Mouse (Mus musculus) spleen, adult 2 months (tissue): Measurements from ENCODE around the gene Cfi. TPM values are rescaled to one million over a fixed set of nuclear protein-coding genes. Genes with fewer than 3 reads are reported as not detected.

ENCODE experiments used
- DNase-seq, 2 experiments: peaks; one replicate each; pipeline versions ENCODE4 v3.0.0 to v3.0.0-alpha.2; 2012 to 2021; ENCODE audit warnings: low spot score in 2 of 2, low read depth in 1 of 2
- H3K27ac ChIP-seq: fragments of 200-500 bp; 2 replicates; pipeline ENCODE4 v1.5.1; 2012; ENCODE audit warnings: low read length, inconsistent platforms; ENCODE audit not compliant: insufficient read depth
- H3K27me3 ChIP-seq: fragments of 200-500 bp; 2 replicates; pipeline ENCODE4 v1.6.1; 2012; ENCODE audit warnings: mild to moderate bottlenecking, moderate library complexity, low read length, inconsistent platforms; ENCODE audit not compliant: control insufficient read depth, insufficient read depth
- H3K36me3 ChIP-seq: fragments of 200-500 bp; 2 replicates; pipeline ENCODE4 v1.6.1; 2012; ENCODE audit warnings: mild to moderate bottlenecking, low read length, inconsistent platforms; ENCODE audit not compliant: control insufficient read depth, insufficient read depth
- H3K4me1 ChIP-seq: fragments of 200-500 bp; 2 replicates; pipeline ENCODE4 v1.6.1; 2011; ENCODE audit warnings: inconsistent platforms; ENCODE audit not compliant: control insufficient read depth, insufficient read depth, insufficient read length
- H3K4me3 ChIP-seq: fragments of 200-500 bp; 2 replicates; pipeline ENCODE4 v1.5.1; 2011; ENCODE audit warnings: mild to moderate bottlenecking, inconsistent platforms; ENCODE audit not compliant: insufficient read depth, insufficient read length; ENCODE audit errors: extremely low read depth
- CTCF ChIP-seq: fragments of 200-500 bp; IDR thresholded peaks from 2 replicates; pipeline ENCODE4 v1.5.1; 2011; ENCODE audit warnings: mild to moderate bottlenecking, inconsistent platforms; ENCODE audit not compliant: insufficient read depth, insufficient read length, insufficient replicate concordance; ENCODE audit errors: extremely low read depth
- POLR2A ChIP-seq: fragments of 200-500 bp; IDR thresholded peaks from 2 replicates; pipeline ENCODE4 v1.6.1; 2011; ENCODE audit warnings: low read depth, low read length, inconsistent platforms
- WGBS: fragments of 180-500 bp; shearing (Covaris S2); methylation state at CpG from one replicate; pipeline ENCODE4 v1.1.7; 2018; 5-methylcytosine and 5-hydroxymethylcytosine counted together
- polyA plus RNA-seq: library from polyadenylated mRNA; depleted of rRNA; stranded (reverse); fragments of >200 nt; gene quantifications from 2 replicates; pipeline ENCODE4 v1.2.3, GENCODE M21; 2012

The Cfi gene
- polyA plus RNA-seq, 1 experiment = not detected

DNA sequence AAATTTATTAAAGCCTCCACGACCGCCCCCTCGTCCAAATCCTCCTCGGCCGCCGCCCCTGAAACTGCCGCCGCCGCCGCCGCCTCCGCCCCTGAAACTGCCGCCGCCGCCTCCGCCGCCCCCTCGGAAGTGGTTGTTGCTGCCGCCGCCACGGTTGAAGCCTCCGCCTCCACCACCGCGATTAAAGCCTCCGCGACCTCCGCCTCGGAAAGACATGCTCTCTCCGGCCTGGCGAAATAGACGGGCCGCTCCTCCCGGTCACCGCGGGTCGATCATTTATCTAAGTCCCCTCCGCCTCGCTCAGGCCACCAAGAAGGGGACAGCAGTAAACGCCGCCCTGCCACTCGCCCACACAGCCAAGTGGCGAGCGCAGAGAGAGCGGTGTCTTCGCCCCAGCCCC, 5.1 kb upstream of the Cfi start:
- Histone ChIP-seq H3K27ac (peak overlapping the region; percentile 88), H3K4me1 (peaks cover 3% of the 10 kb centered on the region; the same call in 1 of the 2 replicates), H3K4me3 (peak overlapping the region; percentile 72), H3K36me3 (0 out of 2 replicates have a peak, but pooled peaks cover 1% of the 10 kb centered on the region), H3K27me3 (no peaks in the 10 kb centered on the region)
- DNase-seq = peak; percentile 7 to 48
- under 1% methylated on average over 44 of the region's 45 CpGs for WGBS
- no peak for TF ChIP-seq POLR2A
- no peak for TF ChIP-seq CTCF

DNA sequence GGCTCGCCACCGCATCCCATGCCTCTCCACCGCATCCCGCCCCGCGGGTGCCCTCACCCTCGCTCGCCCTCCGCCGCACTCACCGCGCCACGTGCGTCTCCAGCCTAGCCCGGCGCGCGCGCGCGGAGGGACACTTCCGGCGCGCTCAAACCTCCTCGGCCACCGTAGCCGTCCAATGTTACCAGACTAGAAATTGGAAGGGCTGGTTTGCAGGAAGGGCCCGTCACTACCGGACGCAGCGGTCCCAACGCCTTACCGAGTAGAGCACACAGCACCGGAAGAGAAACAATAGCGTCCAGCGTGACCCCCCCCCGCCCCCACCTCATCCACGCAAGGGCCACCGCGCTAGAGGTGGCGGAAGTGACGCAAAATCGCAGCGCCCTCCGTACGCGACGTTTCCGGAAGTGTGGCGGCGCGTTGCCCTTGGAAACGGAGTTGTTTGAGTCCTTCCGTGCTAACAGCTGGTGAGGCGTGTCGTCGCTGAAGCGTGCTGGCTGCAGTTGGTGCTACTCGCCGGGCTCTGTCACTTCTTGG, 4.6 kb upstream of the Cfi start, which contains the start of gene Gar1:
Gene Gar1, minus strand, starts transcription at position 362 of the 534 bp plus-strand sequence.
- peak; percentile 93 to 96 for DNase-seq
- Histone ChIP-seq H3K4me3 (peak within 1 kb of the TSS; percentile 72), H3K27me3 (no peaks in the 10 kb centered on the region), H3K27ac (peak within 1 kb of the TSS; percentile 88), H3K36me3 (no peaks in the 10 kb centered on the region), H3K4me1 (peaks cover 3% of the 10 kb centered on the region; the same call in 1 of the 2 replicates)
- TF ChIP-seq CTCF (no peak), POLR2A (no peak)
- WGBS = 1% methylated on average over 57 of the region's 60 CpGs

DNA sequence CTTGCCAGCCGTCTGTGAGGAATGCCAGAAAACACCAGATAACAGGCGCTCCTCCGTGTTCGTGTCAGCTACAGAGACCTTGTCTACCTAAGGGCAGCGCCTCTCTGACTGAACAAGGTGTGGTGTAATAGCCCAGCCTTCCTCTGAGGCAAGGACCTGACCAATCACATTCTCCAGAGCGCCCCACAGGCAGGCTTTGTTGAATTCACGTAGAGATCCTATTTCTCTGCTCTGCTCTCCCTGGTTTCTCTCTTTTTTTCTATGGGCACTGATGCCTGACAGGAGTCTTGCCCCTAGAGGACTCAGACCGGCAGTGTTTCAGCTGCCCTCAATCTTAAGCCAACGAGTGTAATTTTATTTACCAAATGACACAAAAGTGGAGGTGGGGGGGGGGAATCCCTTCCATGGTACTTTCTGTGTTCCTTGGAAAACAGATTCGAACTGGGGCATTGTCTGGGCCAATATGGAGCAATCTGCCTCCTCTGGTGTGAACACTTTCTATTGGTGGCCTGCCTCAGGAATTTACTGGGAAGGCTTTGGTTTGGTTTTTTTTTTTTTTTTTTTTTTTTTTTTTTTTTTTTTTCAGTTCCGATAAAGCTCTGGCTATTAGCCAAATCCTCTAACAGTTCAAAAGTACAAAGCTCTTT, 490 bp downstream of the Cfi start:
- Histone ChIP-seq H3K36me3 (no peaks in the 10 kb centered on the region), H3K4me1 (no peaks in the 10 kb centered on the region), H3K4me3 (no peak overlapping the region), H3K27ac (no peak overlapping the region), H3K27me3 (no peaks in the 10 kb centered on the region)
- TF ChIP-seq CTCF (no peak), POLR2A (no peak)
- WGBS = 25% methylated on average over 11 of the region's 11 CpGs
- DNase-seq = peak in 1 of 2 experiments; percentile 11

DNA sequence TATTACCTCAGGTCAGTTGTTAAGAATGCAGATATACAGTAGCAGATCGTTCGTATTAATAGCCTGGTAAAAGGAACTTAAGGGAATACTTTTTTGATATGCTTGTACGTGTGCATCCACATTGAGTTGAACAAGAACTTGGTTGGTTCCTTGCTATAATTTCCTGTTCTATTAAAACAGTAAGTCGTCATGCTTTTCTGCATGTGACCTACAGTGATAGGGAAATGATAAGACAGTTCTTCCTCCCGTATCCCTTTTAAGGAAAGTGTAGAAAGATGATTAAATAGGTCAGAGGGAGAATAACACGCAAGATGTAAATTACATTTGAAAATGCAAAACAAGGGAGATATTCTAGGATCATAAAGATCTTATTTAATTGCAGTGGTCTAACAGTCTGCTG, 1.3 kb downstream of the Cfi start:
- no peak for DNase-seq

DNA sequence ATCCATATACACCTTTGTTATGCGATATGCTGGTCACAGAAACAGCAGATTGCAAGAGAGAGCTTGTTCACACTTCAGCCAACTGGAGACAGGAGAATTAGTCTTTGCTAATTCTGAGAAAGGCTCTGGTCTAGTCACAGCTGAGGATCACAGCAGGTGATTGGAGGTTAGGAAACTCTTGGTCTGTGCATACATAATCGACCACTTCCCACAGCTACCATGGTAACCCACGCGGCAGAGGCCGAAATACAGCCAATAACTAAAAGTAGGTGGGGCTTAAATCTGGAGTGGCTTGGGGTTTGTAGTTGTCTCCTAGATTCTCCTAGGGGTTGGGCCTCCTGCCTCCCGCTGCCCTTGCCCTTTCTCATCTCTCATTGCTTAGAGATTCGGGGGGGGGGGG, 2.3 kb downstream of the Cfi start:
- no peak for TF ChIP-seq CTCF
- no peak for TF ChIP-seq POLR2A
- H3K36me3 ChIP-seq = no peaks in the 10 kb centered on the region
- no peaks in the 10 kb centered on the region for H3K27me3 ChIP-seq
- WGBS = 62% methylated on average over 7 of the region's 7 CpGs
- H3K4me3 ChIP-seq = no peak overlapping the region
- no peak for DNase-seq
- H3K4me1 ChIP-seq = no peaks in the 10 kb centered on the region
- H3K27ac ChIP-seq = no peak overlapping the region

More for the DNA sequence above, 1.3 kb downstream of the Cfi start:
- Histone ChIP-seq H3K4me1 (no peaks in the 10 kb centered on the region), H3K36me3 (no peaks in the 10 kb centered on the region), H3K4me3 (no peak overlapping the region), H3K27me3 (no peaks in the 10 kb centered on the region), H3K27ac (no peak overlapping the region)
- WGBS = 74% methylated on average over 6 of the region's 6 CpGs
- TF ChIP-seq POLR2A (no peak), CTCF (no peak)

DNA sequence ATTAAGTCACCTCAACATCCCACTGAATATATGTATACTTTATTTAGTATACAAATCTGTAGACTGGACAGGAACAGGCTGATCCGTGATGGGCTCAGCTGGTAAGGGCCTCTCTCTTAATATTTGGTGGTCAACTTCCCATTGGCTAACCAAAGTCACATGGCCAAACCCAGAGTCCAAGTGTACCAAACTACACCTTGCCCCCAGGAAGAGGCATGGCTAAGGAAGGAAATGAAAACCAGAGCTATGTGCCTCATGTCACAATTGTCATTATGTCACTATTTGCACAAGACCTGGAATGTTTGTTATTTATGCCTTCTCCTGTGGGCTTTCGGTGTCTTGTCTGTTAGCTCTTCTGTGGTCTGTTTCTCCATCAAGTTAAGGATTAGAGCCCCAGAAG, 10.2 kb downstream of the Cfi start:
- TF ChIP-seq POLR2A (no peak), CTCF (no peak)
- Histone ChIP-seq H3K36me3 (no peaks in the 10 kb centered on the region), H3K27ac (no peak overlapping the region), H3K4me1 (no peaks in the 10 kb centered on the region), H3K27me3 (no peaks in the 10 kb centered on the region), H3K4me3 (no peak overlapping the region)
- DNase-seq = no peak
- WGBS = 65% methylated on average over 2 of the region's 2 CpGs

DNA sequence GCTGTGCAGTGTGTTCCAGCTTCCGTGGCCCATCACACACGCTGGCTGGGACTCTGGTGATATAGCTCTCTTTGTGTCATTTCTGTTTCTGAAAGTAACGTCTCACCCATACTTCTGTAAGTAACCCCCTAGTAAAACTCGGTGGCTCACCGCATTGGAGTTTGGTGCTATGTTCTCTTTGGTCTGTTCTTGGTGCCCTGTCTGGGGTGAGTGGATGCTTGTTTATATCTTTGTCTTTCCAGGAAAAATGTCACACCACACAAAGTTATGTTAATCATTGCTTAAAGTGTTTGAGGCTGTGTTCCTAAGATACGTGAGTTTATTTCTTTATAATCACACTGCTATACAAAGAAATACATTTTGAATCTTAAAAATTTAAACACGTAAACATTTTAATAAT, 11.2 kb downstream of the Cfi start:
- Histone ChIP-seq H3K36me3 (no peaks in the 10 kb centered on the region), H3K4me3 (no peak overlapping the region), H3K4me1 (no peaks in the 10 kb centered on the region), H3K27ac (no peak overlapping the region), H3K27me3 (no peaks in the 10 kb centered on the region)
- 86% methylated on average over 7 of the region's 7 CpGs for WGBS
- no peak for DNase-seq
- TF ChIP-seq POLR2A (no peak), CTCF (no peak)
